Mouse (Mus musculus) liver, postnatal 0 days (tissue): ENCODE measurements around the gene Gm36176. TPM values are rescaled to one million over a fixed set of nuclear protein-coding genes. Genes with fewer than 3 reads are reported as not detected.

Source experiments
- ATAC-seq: fragments of 200-750 bp; cut with Nextera tagmentation; 2 replicates; pipeline ENCODE4 v1.8.0; 2017; ENCODE audit warnings: mild to moderate bottlenecking, moderate library complexity
- DNase-seq: peaks from one replicate; pipeline ENCODE4 v3.0.0-alpha.2; 2016
- H3K27ac ChIP-seq: fragments of 300-500 bp; sonication (generic); 2 replicates; pipeline ENCODE4 v1.5.1; 2014; ENCODE audit warnings: antibody characterized with exemption, moderate library complexity, mild to moderate bottlenecking, low read depth
- H3K27me3 ChIP-seq: fragments of 300-500 bp; sonication (generic); 2 replicates; pipeline ENCODE4 v1.6.1; 2014; ENCODE audit warnings: low read length, control low read depth, mixed read lengths; ENCODE audit not compliant: insufficient read depth
- H3K36me3 ChIP-seq: fragments of 300-500 bp; sonication (generic); replicated peaks from 2 replicates; pipeline ENCODE4 v1.6.1; 2014; ENCODE audit warnings: mild to moderate bottlenecking, control low read depth, low read length, moderate library complexity, mixed read lengths; ENCODE audit not compliant: insufficient read depth
- H3K4me1 ChIP-seq: fragments of 300-500 bp; sonication (generic); 2 replicates; pipeline ENCODE4 v1.6.1; 2014; ENCODE audit warnings: antibody characterized with exemption, mild to moderate bottlenecking, control low read depth; ENCODE audit not compliant: insufficient read depth
- H3K4me2 ChIP-seq: fragments of 300-500 bp; sonication (generic); 2 replicates; pipeline ENCODE4 v1.6.1; 2014; ENCODE audit warnings: low read depth, mild to moderate bottlenecking, low read length, moderate library complexity, mixed read lengths
- H3K4me3 ChIP-seq: fragments of 300-500 bp; sonication (generic); 2 replicates; pipeline ENCODE4 v1.5.1; 2014; ENCODE audit warnings: low read depth, low read length
- H3K9ac ChIP-seq: fragments of 300-500 bp; sonication (generic); replicated peaks from 2 replicates; pipeline ENCODE4 v1.6.1; 2014; ENCODE audit warnings: mild to moderate bottlenecking, moderate library complexity
- H3K9me3 ChIP-seq: fragments of 300-500 bp; sonication (generic); 2 replicates; pipeline ENCODE4 v1.6.1; 2016; ENCODE audit warnings: mild to moderate bottlenecking, control low read depth, low read length, mixed read lengths
- CTCF ChIP-seq: sonication (generic); IDR thresholded peaks from 2 replicates; pipeline ENCODE4 v1.5.1; 2016; ENCODE audit warnings: antibody characterized with exemption, low read depth
- EP300 ChIP-seq: IDR thresholded peaks from 2 replicates; pipeline ENCODE4 v1.6.1; 2016; ENCODE audit warnings: antibody characterized with exemption, low read depth, mild to moderate bottlenecking
- WGBS: fragments of 180-500 bp; shearing (Covaris S2); extraction: QIAGEN DNeasy Blood & Tissue Kit; methylation state at CpG from one replicate; pipeline ENCODE4 v1.1.7; 2014; ENCODE audit not compliant: insufficient replicate concordance; 5-methylcytosine and 5-hydroxymethylcytosine counted together
- polyA plus RNA-seq: library from polyadenylated mRNA; unstranded; fragments of >200 nt; fragmentation: Nextera tagmentation; extraction: Ambion mirVana; gene quantifications from 2 replicates; pipeline ENCODE4 v1.2.1, GENCODE M21; 2015

Gm36176 gene
- polyA plus RNA-seq, 1 experiment from 2014 or later = not detected

- WGBS = 39% methylated on average over 4 of the region's 4 CpGs
- Histone ChIP-seq H3K4me2 (no peak within 1 kb of the TSS), H3K4me3 (no peak within 1 kb of the TSS), H3K9me3 (no peaks in the 10 kb centered on the region), H3K27me3 (no peaks in the 10 kb centered on the region), H3K9ac (no peak within 1 kb of the TSS), H3K27ac (no peak within 1 kb of the TSS), H3K4me1 (no peaks in the 10 kb centered on the region), H3K36me3 (no peaks in the 10 kb centered on the region)
- ATAC-seq = no peak
- DNase-seq = no peak
- TF ChIP-seq EP300 = no peak
- no peak for TF ChIP-seq CTCF
These were observed 32.2 kb upstream of the Gm36176 start, which contains the start of gene Gm2696 for GRCm38 (mm10) chr10:77814382-77814781. TSS of gene Gm2696 (plus strand) at chr10:77814682.

- Histone ChIP-seq H3K9me3 (no peaks in the 10 kb centered on the region), H3K9ac (no peak overlapping the region), H3K27me3 (no peaks in the 10 kb centered on the region), H3K27ac (no peak overlapping the region), H3K36me3 (no peaks in the 10 kb centered on the region), H3K4me1 (no peaks in the 10 kb centered on the region), H3K4me2 (no peak overlapping the region), H3K4me3 (no peak overlapping the region)
- ATAC-seq = no peak
- 24% methylated on average over 5 of the region's 5 CpGs for WGBS
- TF ChIP-seq EP300 = no peak
- TF ChIP-seq CTCF = peak; percentile 65
- peak; percentile 33 for DNase-seq
These were observed 31.1 kb upstream of the Gm36176 start for GRCm38 (mm10) chr10:77815514-77815913.

- Histone ChIP-seq H3K9ac (no peak overlapping the region), H3K9me3 (no peaks in the 10 kb centered on the region), H3K36me3 (no peaks in the 10 kb centered on the region), H3K4me1 (no peaks in the 10 kb centered on the region), H3K4me2 (no peak overlapping the region), H3K27ac (no peak overlapping the region), H3K27me3 (no peaks in the 10 kb centered on the region), H3K4me3 (no peak overlapping the region)
- TF ChIP-seq EP300 (no peak), CTCF (no peak)
- WGBS = 94% methylated on average over 4 of the region's 4 CpGs
- DNase-seq (no peak), ATAC-seq (no peak)
These were observed 28.1 kb upstream of the Gm36176 start for GRCm38 (mm10) chr10:77818523-77818922.

- Histone ChIP-seq H3K4me2 (no peak overlapping the region), H3K27ac (no peak overlapping the region), H3K27me3 (no peaks in the 10 kb centered on the region), H3K36me3 (no peaks in the 10 kb centered on the region), H3K9ac (no peak overlapping the region), H3K4me3 (no peak overlapping the region), H3K9me3 (no peaks in the 10 kb centered on the region), H3K4me1 (no peaks in the 10 kb centered on the region)
- 54% methylated on average over 4 of the region's 4 CpGs for WGBS
- no peak for DNase-seq
- no peak for TF ChIP-seq CTCF
- no peak for TF ChIP-seq EP300
- ATAC-seq = no peak
These were observed 27.4 kb upstream of the Gm36176 start for GRCm38 (mm10) chr10:77819203-77819602.

DNA sequence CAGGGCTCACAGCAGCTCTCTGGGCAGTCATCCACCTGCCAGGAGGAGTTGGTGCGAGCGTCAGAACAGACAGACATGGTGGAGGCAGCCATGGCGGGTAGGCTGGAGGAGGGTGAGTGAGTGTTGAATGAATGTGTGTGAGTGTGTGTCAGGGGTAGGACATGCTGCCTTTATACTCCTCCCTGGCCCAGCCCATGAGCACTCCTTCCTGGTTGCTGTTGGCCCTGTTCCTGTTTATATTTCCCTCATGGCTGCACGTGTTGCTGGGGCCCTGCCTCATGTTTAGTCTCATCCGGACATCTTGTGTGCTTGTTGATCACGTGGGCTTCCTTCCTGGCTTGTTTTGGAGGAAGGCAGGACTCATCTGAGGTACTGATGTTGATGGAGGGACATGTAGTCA lies 19.7 kb upstream of the Gm36176 start, which contains the start of gene Krtap10-4:
TSS of gene Krtap10-4 (minus strand) at position 145 of the 400 bp plus-strand sequence.
- 49% methylated on average over 6 of the region's 6 CpGs for WGBS
- Histone ChIP-seq H3K9ac (no peak within 1 kb of the TSS), H3K4me1 (no peaks in the 10 kb centered on the region), H3K9me3 (no peaks in the 10 kb centered on the region), H3K4me2 (no peak within 1 kb of the TSS), H3K27ac (no peak within 1 kb of the TSS), H3K27me3 (no peaks in the 10 kb centered on the region), H3K36me3 (no peaks in the 10 kb centered on the region), H3K4me3 (no peak within 1 kb of the TSS)
- DNase-seq (no peak), ATAC-seq (no peak)
- TF ChIP-seq CTCF = no peak
- TF ChIP-seq EP300 = no peak

- Histone ChIP-seq H3K4me3 (no peak within 1 kb of the TSS), H3K4me2 (no peak within 1 kb of the TSS), H3K27ac (no peak within 1 kb of the TSS), H3K4me1 (no peaks in the 10 kb centered on the region), H3K36me3 (no peaks in the 10 kb centered on the region), H3K9me3 (no peaks in the 10 kb centered on the region), H3K27me3 (no peaks in the 10 kb centered on the region), H3K9ac (no peak within 1 kb of the TSS)
- WGBS = 65% methylated on average over 9 of the region's 9 CpGs
- ATAC-seq (no peak), DNase-seq (no peak)
- TF ChIP-seq EP300 (no peak), CTCF (no peak)
These were observed 11.0 kb upstream of the Gm36176 start, which contains the start of gene Krtap10-10 for GRCm38 (mm10) chr10:77835647-77836046. TSS of gene Krtap10-10 (plus strand) at chr10:77835947.

DNA sequence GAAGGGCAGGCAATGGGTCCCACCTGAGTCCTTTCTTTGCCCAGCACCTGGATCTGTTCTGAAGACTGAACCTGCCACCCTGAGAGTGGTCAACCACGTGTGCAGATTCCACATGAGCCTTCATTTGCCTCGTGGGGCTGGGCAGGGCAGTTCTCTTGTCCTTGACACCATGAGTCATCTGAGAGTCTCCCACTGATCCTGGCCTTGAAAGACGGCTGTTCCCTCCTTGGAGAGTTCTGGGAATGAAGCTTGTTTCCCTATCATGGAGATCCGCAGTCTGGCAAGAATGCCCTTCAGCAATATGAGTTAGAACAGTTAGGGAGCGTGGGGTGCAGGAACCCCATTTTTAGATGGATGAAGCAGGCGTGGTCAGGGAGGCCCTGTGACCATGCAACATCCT lies 7.6 kb upstream of the Gm36176 start:
- 57% methylated on average over 6 of the region's 6 CpGs for WGBS
- H3K9ac ChIP-seq = no peak overlapping the region
- no peak overlapping the region for H3K27ac ChIP-seq
- ATAC-seq (no peak), DNase-seq (no peak)
- H3K9me3 ChIP-seq = peaks cover 8% of the 10 kb centered on the region
- no peak overlapping the region for H3K4me2 ChIP-seq
- no peaks in the 10 kb centered on the region for H3K4me1 ChIP-seq
- TF ChIP-seq EP300 = no peak
- TF ChIP-seq CTCF = no peak
- no peaks in the 10 kb centered on the region for H3K36me3 ChIP-seq
- no peaks in the 10 kb centered on the region for H3K27me3 ChIP-seq
- H3K4me3 ChIP-seq = no peak overlapping the region
